Mouse (Mus musculus): ENCODE measurements around the gene 6030468B19Rik.

Gene 6030468B19Rik

DNA sequence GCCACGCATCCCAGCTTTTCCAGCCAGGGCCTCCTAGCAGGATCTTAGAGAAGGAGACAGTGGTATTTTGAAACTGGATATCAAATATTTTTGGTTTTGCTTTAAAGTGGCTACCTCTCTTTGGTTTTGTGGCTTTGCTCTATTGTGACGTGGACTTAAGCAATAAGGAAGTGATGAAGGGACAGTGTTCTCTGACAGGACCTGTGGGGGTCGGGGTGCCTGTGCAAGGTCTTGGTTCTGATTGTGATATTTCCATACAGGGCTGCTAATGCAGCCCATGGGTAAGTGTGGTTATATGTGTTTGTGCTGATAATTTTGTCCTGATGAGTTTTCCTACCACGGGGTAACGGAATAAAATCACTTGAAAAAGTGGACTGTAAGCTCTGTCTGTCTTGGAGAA, 57.9 kb downstream of the 6030468B19Rik start:
- no peak for DNase-seq (ENCODE audit: low spot score in 2 of 2)

DNA sequence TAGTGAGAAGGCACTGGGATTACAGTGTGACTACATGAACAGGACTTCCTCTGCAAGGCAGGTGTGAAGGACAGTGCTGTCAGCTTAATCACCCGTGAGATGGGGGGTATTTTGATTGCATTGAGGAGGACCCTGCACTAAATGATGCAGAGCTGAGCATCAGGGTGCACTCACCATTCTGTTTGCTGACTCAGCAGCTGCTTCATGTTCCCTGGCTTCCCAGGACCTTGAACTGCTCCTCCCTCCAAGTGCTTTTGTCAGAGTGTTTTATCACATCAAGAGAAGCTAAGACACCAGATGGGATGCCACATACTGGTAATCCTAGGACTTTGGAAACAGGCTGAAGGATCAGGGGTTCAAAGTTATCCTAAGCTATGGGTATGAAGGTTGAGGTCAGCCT, 58.5 kb downstream of the 6030468B19Rik start:
- DNase-seq (ENCODE audit: low spot score in 2 of 2), result no peak

Data from spleen, postnatal 36 days (tissue).